ENCODE assay signal across 18 mouse cellular contexts in genomic region chr17:63107515-63107914, GRCm38 (mm10).
DNase-seq lines count a peak whose midpoint lies in the region; ATAC-seq lines count a peak whose summit lies in the region.
"Had no signal": no experiment of that assay in that cellular context is flagged by ENCODE, and none has a peak within 500 bp of the region (broad histone marks: within the 10 kb centered on the region; RNA-seq: fewer than 3 reads in every experiment).

No protein-coding gene starts in this region.

- peak overlapping the region; percentile 60; the same call in 1 of the 2 replicates for H3K27ac ChIP-seq in forebrain, embryonic 10.5 days
- H3K27ac ChIP-seq in forebrain, embryonic 14.5 days (ENCODE audit: low read depth, low read length): no peak overlapping the region
- no peak overlapping the region for H3K27ac ChIP-seq in midbrain, embryonic 11.5 days (ENCODE audit: low read depth, low read length)
- no peak overlapping the region for H3K27ac ChIP-seq in midbrain, embryonic 16.5 days (ENCODE audit: low read length)
- 0 out of 2 replicates have a peak overlapping the region, but pooled peaks have one; percentile 6 for H3K27ac ChIP-seq in neural tube, embryonic 13.5 days (replicated peaks)
- H3K27ac ChIP-seq: embryonic facial prominence, embryonic 12.5 days; forebrain, embryonic 13.5 days; heart, embryonic 13.5 days had no signal

- no peak overlapping the region for H3K4me3 ChIP-seq in forebrain, embryonic 10.5 days
- H3K4me3 ChIP-seq in forebrain, embryonic 14.5 days (ENCODE audit: low read depth, low read length): no peak overlapping the region
- no peak overlapping the region for H3K4me3 ChIP-seq in midbrain, embryonic 11.5 days (ENCODE audit: low read depth, low read length)
- no peak overlapping the region for H3K4me3 ChIP-seq in midbrain, embryonic 16.5 days (ENCODE audit: low read depth, low read length)
- H3K4me3 ChIP-seq in neural tube, embryonic 13.5 days: no peak overlapping the region
- H3K4me3 ChIP-seq: embryonic facial prominence, embryonic 12.5 days; forebrain, embryonic 13.5 days; heart, embryonic 13.5 days had no signal

- H3K9ac ChIP-seq in forebrain, embryonic 14.5 days (ENCODE audit: low read length): no peak overlapping the region
- no peak overlapping the region for H3K9ac ChIP-seq in midbrain, embryonic 11.5 days (ENCODE audit: low read length)
- H3K9ac ChIP-seq in midbrain, embryonic 16.5 days (ENCODE audit: low read depth, low read length): no peak overlapping the region
- peak overlapping the region; percentile 28; the same call in 1 of the 2 replicates for H3K9ac ChIP-seq in neural tube, embryonic 13.5 days
- H3K9ac ChIP-seq: embryonic facial prominence, embryonic 12.5 days; forebrain, embryonic 13.5 days; heart, embryonic 13.5 days had no signal

- H3K4me2 ChIP-seq in forebrain, embryonic 14.5 days (ENCODE audit: low read length): no peak overlapping the region
- no peak overlapping the region for H3K4me2 ChIP-seq in midbrain, embryonic 11.5 days
- no peak overlapping the region for H3K4me2 ChIP-seq in midbrain, embryonic 16.5 days (ENCODE audit: low read length)
- no peak overlapping the region for H3K4me2 ChIP-seq in neural tube, embryonic 13.5 days
- H3K4me2 ChIP-seq: embryonic facial prominence, embryonic 12.5 days; forebrain, embryonic 13.5 days; heart, embryonic 13.5 days had no signal

- H3K27me3 ChIP-seq in forebrain, embryonic 10.5 days (ENCODE audit: poor library complexity, severe bottlenecking): peaks cover 17% of the 10 kb centered on the region
- no peaks in the 10 kb centered on the region for H3K27me3 ChIP-seq in forebrain, embryonic 14.5 days (replicated peaks; ENCODE audit: control insufficient read depth, insufficient read depth, low read length)
- peaks cover 3% of the 10 kb centered on the region for H3K27me3 ChIP-seq in midbrain, embryonic 11.5 days (ENCODE audit: control insufficient read depth, insufficient read depth, low read length)
- no peaks in the 10 kb centered on the region for H3K27me3 ChIP-seq in midbrain, embryonic 16.5 days (ENCODE audit: control insufficient read depth, insufficient read depth, low read depth, low read length)
- no peaks in the 10 kb centered on the region for H3K27me3 ChIP-seq in neural tube, embryonic 13.5 days
- H3K27me3 ChIP-seq: embryonic facial prominence, embryonic 12.5 days; forebrain, embryonic 13.5 days; heart, embryonic 13.5 days had no signal

- H3K9me3 ChIP-seq in forebrain, embryonic 10.5 days: no peaks in the 10 kb centered on the region
- no peaks in the 10 kb centered on the region for H3K9me3 ChIP-seq in forebrain, embryonic 14.5 days (replicated peaks; ENCODE audit: control insufficient read depth, low read length)
- H3K9me3 ChIP-seq in midbrain, embryonic 11.5 days (ENCODE audit: control insufficient read depth, low read length): no peaks in the 10 kb centered on the region
- H3K9me3 ChIP-seq in midbrain, embryonic 16.5 days (replicated peaks; ENCODE audit: control insufficient read depth, low read length, poor library complexity, severe bottlenecking): no peaks in the 10 kb centered on the region
- H3K9me3 ChIP-seq in neural tube, embryonic 13.5 days: no peaks in the 10 kb centered on the region
- H3K9me3 ChIP-seq: embryonic facial prominence, embryonic 12.5 days; forebrain, embryonic 13.5 days; heart, embryonic 13.5 days had no signal

- H3K36me3 ChIP-seq in forebrain, embryonic 10.5 days (replicated peaks): no peaks in the 10 kb centered on the region
- H3K36me3 ChIP-seq in forebrain, embryonic 14.5 days (ENCODE audit: control insufficient read depth, insufficient read depth, low read length): no peaks in the 10 kb centered on the region
- H3K36me3 ChIP-seq in midbrain, embryonic 11.5 days (ENCODE audit: control insufficient read depth, insufficient read depth, low read length): no peaks in the 10 kb centered on the region
- no peaks in the 10 kb centered on the region for H3K36me3 ChIP-seq in midbrain, embryonic 16.5 days (ENCODE audit: control insufficient read depth, insufficient read depth, low read length)
- no peaks in the 10 kb centered on the region for H3K36me3 ChIP-seq in neural tube, embryonic 13.5 days
- H3K36me3 ChIP-seq: embryonic facial prominence, embryonic 12.5 days; heart, embryonic 13.5 days had no signal

- no peak for ATAC-seq in forebrain, embryonic 14.5 days
- ATAC-seq in midbrain, embryonic 11.5 days (ENCODE audit: low FRiP score): peak; percentile 57; the same call in 1 of the 2 replicates
- no peak for ATAC-seq in midbrain, embryonic 16.5 days
- ATAC-seq in neural tube, embryonic 13.5 days (ENCODE audit: low read depth): peak; percentile 55; the same call in 1 of the 2 replicates
- no peak for ATAC-seq in CD4-positive, CD25-positive, alpha-beta regulatory T cell, adult 4 months

- peaks cover 76% of the 10 kb centered on the region for H3K4me1 ChIP-seq in forebrain, embryonic 10.5 days
- H3K4me1 ChIP-seq in forebrain, embryonic 14.5 days (ENCODE audit: control insufficient read depth, insufficient read depth, low read length): peaks cover 18% of the 10 kb centered on the region
- H3K4me1 ChIP-seq in midbrain, embryonic 11.5 days (ENCODE audit: control insufficient read depth, insufficient read depth, low read length): peaks cover 17% of the 10 kb centered on the region
- peaks cover 15% of the 10 kb centered on the region for H3K4me1 ChIP-seq in midbrain, embryonic 16.5 days (ENCODE audit: control insufficient read depth, insufficient read depth, low read length)
- peaks cover 33% of the 10 kb centered on the region for H3K4me1 ChIP-seq in neural tube, embryonic 13.5 days (replicated peaks)
- H3K4me1 ChIP-seq: embryonic facial prominence, embryonic 12.5 days had no signal

- WGBS in forebrain, embryonic 10.5 days: 67% methylated on average over 4 of the region's 4 CpGs
- WGBS in forebrain, embryonic 14.5 days: 54% methylated on average over 4 of the region's 4 CpGs
- WGBS in midbrain, embryonic 11.5 days: 72% methylated on average over 4 of the region's 4 CpGs
- WGBS in midbrain, embryonic 16.5 days: 44% methylated on average over 4 of the region's 4 CpGs
- WGBS in neural tube, embryonic 13.5 days: 47% methylated on average over 4 of the region's 4 CpGs

- no peak for DNase-seq in forebrain, embryonic 10.5 days (ENCODE audit: extremely low spot score, low spot score)
- no peak for DNase-seq in forebrain, embryonic 14.5 days (ENCODE audit: low spot score)
- no peak for DNase-seq in midbrain, embryonic 11.5 days (ENCODE audit: low spot score, missing footprints)
- DNase-seq in neural tube, embryonic 10.5 days (ENCODE audit: extremely low spot score, low spot score): no peak
- DNase-seq: adrenal gland, postnatal 10 days; B cell, adult 2 months; cerebellum, adult 11-12 months; cerebellum, adult 9-10 months; cerebellum, postnatal 25 days; gastrocnemius, postnatal 36 days; heart, adult 11 months; heart, postnatal 36 days had no signal

Comparison
In these comparisons a context has a peak if more than half of its experiments do, and no peak if none do; other contexts are left out.
1. H3K27ac ChIP-seq: peak in forebrain, embryonic 10.5 days (single experiment) and neural tube, embryonic 13.5 days (single experiment); none in forebrain, embryonic 14.5 days (single experiment), midbrain, embryonic 11.5 days (single experiment) and midbrain, embryonic 16.5 days (single experiment).
2. ATAC-seq: peak in midbrain, embryonic 11.5 days (single experiment) and neural tube, embryonic 13.5 days (single experiment); none in forebrain, embryonic 14.5 days (single experiment), midbrain, embryonic 16.5 days (single experiment) and CD4-positive, CD25-positive, alpha-beta regulatory T cell, adult 4 months (single experiment).